Mouse (Mus musculus) gastrocnemius, postnatal 4 days (tissue): ENCODE measurements around the gene Ppp1r13l. TPM values are rescaled to one million over a fixed set of nuclear protein-coding genes. Genes with fewer than 3 reads are reported as not detected.

Source experiments
- DNase-seq, 2 experiments: peaks; one replicate each; pipeline ENCODE4 v3.0.0; 2021 to 2022; ENCODE audit warnings: low spot score in 2 of 2, mixed read lengths in 2 of 2
- microRNA-seq: library from miRNA; unstranded; fragments of <30 nt; microRNA quantifications from one replicate; pipeline ENCODE4 v1.2.0, GENCODE M21; 2021
- total RNA-seq, 2 experiments: library from RNA; stranded (reverse); gene quantifications; 2 replicates each; pipeline ENCODE4 v1.2.3; 2021

Gene Ppp1r13l
- total RNA-seq, 2 experiments from 2014 or later, result 4.6 to 6.6 TPM

DNA sequence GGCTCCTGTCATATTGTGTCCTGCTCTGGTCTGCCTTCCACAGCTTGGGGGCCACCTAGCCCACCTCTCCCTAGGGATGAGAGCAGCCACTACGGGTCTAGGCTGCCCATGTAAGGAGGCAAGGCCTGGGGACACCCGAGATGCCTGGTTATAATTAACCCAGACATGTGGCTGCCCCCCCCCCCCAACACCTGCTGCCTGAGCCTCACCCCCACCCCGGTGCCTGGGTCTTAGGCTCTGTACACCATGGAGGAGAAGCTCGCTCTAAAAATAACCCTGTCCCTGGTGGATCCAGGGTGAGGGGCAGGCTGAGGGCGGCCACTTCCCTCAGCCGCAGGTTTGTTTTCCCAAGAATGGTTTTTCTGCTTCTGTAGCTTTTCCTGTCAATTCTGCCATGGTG, 50.2 kb downstream of the Ppp1r13l start:
- no peak for DNase-seq

DNA sequence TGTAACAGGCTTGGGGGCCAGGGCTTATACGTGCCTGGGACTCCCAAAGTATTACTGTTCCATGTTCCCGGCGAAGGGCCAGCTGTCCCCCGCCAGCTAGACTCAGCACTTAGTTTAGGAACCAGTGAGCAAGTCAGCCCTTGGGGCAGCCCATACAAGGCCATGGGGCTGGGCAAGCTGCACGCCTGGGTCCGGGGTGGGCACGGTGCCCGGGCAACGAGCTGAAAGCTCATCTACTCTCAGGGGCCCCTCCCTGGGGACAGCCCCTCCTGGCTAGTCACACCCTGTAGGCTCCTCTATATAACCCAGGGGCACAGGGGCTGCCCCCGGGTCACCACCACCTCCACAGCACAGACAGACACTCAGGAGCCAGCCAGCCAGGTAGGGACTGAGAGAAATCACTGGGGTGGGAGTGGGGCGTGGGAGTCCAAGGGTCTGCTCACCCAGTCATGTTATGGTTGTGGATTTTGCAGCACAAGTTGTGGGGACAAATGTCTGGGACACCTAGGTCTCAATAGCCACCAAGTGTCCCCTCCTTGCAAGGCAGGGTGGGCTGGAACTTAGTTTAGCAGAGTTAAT, 51.3 kb downstream of the Ppp1r13l start:
- peak in 1 of 2 experiments; percentile 72 for DNase-seq

DNA sequence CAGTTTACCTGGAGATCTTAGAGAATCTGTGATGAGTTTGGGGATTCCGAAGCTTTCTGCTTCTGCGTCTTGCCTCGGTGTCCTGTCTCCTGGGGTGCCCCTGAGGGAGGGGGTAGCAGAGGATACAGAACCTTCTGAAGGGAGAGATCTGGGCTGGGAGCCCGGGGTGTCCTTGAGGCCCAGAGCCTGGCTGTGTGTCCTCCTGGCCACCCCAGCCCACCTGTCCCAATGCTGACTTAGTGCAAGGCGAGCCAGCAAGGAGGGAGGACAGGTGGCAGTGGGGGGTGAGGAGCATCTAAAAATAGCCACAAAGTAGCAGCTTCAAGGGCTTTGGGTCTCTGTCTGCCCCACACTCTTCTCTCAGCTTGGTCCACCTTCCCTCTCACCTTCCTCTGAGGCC, 52.2 kb downstream of the Ppp1r13l start:
- DNase-seq, result no peak

DNA sequence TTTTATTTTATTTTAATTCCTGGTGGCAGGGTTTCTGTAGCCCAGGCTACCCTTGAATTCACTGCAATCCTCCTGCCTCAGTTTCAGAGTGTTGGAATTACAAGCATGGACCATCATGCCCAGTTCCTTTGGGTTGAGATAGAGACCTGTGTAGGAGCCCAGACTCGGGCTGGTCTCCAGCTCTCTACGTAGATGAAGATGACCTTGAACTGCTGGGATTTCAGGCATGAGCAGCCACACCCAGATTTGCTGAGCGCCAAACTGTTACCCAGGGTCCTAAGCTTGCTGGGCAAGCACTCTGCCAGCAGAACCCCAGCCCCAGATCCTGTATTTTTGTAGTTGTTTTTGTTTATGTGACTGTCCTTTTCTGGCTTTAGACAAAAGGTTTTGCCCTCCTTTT, 54.0 kb downstream of the Ppp1r13l start:
- DNase-seq, result no peak

DNA sequence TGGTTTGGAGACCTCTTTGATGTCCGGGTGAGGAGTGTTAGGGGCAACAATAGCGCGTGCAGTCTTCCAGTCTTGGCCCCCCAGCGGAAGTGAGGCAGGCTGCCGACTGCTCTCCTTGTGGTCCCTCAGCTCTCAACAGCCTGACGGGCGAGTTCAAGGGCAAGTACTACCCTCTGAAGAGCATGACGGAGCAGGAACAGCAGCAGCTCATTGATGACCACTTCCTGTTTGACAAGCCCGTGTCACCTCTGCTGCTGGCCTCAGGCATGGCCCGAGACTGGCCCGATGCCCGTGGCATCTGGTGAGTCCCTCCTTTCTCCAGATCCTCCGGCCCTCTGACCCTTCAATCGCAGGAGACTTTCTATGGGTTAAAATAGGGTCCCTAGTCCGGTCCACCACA, 57.0 kb downstream of the Ppp1r13l start:
- DNase-seq, result no peak

DNA sequence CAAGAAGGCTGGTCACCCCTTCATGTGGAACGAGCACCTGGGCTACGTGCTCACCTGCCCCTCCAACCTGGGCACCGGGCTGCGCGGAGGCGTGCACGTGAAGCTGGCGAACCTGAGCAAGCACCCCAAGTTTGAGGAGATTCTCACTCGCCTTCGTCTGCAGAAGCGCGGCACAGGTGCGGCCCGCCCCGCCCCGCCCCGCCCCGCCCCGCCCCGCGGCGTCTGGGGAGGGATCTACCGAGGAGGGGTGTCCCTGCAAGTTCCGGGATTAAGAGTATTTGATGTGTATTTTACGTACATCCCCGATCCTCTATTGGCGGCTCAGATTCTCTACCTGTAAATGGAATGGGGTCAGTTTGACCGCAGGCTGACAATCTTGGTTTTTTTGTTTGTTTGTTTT, 60.6 kb downstream of the Ppp1r13l start:
- no peak for DNase-seq

DNA sequence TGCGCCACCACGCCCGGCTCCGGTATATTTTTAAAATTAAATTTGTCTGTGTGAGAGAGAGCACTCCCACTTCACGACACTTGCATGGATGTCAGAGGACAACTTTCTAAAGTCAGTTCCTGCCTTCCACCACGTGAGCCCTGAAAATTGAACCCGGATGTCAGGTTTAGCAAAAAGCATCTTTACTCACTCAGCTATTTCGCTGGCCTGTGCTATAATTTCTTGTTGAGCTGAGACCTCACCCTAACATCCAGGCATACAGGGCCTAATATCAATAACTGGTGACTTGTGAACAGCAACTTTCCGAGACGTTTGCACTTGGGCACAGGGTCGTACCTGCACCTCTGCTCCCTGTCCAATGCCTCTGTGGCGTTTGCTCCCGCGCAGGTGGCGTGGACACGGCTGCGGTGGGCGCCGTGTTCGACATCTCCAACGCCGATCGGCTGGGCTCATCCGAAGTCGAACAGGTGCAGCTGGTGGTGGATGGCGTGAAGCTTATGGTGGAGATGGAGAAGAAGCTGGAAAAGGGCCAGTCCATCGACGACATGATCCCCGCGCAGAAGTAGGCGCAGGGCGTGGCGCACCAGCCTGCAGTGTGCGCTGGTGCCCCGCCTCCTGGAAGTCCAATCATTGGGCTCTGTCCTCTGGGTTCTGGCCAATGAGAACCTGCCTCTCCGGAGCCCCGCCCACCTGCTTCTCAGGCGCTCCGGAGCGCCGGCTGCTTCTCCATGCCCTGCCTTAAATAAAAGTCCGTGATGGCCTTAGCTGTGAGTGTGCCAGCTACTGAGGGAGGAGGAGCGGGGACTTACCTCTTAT, 61.5 kb downstream of the Ppp1r13l start:
- DNase-seq, result peak in 1 of 2 experiments; percentile 77

DNA sequence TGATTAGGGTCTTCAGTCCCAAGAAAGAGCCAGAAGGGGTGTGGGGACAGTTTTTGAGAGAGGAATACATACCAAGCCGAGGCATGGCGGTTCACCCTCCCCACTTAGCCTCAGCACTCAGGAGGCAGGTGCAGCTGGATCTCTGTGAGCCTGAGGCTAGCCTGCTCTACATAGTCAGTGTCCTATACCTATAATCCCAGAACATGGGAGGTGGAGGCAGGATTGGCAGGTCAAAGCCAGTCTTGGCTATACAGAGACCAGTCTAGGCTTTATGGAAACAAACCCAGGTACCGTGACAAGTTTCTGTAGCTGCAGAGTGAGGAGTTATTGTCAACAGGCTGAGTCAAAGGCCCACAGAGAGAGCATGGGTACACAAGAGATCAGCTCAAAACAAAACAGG, 63.5 kb downstream of the Ppp1r13l start:
- DNase-seq, result no peak

DNA sequence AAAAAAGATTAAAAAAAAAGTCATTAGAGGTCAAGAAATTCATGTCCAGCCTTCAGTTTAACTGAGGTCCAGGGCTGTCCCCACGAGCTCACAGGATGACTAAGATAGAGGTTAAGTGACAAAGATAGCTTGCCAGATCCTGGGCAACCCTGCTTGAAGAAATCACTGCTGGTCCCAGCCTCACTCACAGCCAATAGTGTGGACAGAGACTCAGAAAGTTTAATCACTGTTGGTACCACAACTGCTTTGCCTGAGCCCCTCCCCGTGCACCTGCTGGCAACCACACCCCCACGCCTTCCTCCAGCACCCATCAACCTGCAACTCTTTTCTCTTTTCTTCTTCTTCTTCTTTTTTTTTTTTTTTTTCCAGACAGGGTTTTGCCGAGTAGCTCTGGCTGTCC, 64.5 kb downstream of the Ppp1r13l start:
- DNase-seq, result no peak

DNA sequence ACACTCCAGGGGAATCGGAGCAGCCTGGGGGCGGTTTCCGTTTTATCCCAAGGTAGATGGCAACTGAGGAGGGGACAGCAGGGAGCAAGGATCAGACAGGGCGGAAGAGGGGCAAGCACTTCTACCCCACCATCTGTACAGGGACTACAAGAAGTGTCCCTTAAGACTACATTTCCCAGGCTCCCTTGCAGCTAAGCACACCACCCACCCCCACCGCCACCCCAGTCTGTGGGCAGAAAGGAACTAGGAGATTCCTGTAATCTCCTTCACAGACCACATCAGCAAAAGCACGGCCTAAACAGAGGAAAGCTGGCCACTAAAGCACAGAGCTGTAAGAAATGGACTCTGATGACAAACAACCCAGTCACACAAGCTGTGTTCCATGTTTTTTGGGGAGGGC, 66.8 kb downstream of the Ppp1r13l start:
- no peak for DNase-seq

DNA sequence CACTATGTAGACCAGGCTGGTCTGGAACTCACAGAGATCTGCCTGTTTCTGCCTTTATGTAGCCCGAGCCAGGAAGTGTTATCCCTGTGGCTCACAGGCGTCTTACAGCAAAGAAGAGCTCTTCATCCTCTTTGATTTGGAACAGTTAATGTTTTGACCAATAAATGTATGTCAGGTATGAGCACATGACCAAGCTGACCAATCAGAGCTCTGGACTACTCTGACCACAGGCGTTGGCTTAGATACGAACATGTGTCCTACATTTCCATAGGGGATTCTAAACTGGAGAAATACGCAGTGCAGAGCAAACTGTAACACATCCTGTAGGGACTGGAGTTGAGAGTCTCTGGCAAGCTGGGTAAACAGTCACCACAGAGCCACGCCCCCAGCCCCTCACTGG, 67.3 kb downstream of the Ppp1r13l start:
- no peak for DNase-seq

Small RNA genes lying within 50 kb of the gene (microRNA-seq; reads per million reads assigned to microRNA genes)
- not detected for gene Mir343

Other genes with a start within 250 kb of the Ppp1r13l start
- gene Gm4969, start 241.4 kb upstream of the Ppp1r13l start, total RNA-seq, result under 1 TPM; 0.34 to 0.62 TPM
- gene Fbxo46, start 239.9 kb upstream of the Ppp1r13l start, total RNA-seq, result 1 to 10 TPM; 8.0 to 8.4 TPM
- gene Qpctl, start 210.5 kb upstream of the Ppp1r13l start, total RNA-seq, result 1 to 10 TPM; 7.7 to 8.8 TPM
- 100 to 1,000 TPM in 1 of 2 experiments, 10 to 100 TPM in 1; 85.4 to 103 TPM for gene Snrpd2, start 210.0 kb upstream of the Ppp1r13l start, total RNA-seq
- gene Gipr, start 193.6 kb upstream of the Ppp1r13l start, total RNA-seq, result under 1 TPM; 0.13 to 0.15 TPM
- gene Eml2, start 183.3 kb upstream of the Ppp1r13l start, total RNA-seq, result 10 to 100 TPM; 17.0 to 18.1 TPM
- 1 to 10 TPM; 2.2 to 2.7 TPM for gene Gpr4, start 147.2 kb upstream of the Ppp1r13l start, total RNA-seq
- gene Opa3, start 131.4 kb upstream of the Ppp1r13l start, total RNA-seq, result 10 to 100 TPM; 30.7 to 31.3 TPM
- gene Vasp, start 87.9 kb upstream of the Ppp1r13l start, total RNA-seq, result 10 to 100 TPM; 65.3 to 71.9 TPM
- gene Ppm1n, start 79.7 kb upstream of the Ppp1r13l start, total RNA-seq, result not detected
- gene Rtn2, start 77.1 kb upstream of the Ppp1r13l start, total RNA-seq, result 100 to 1,000 TPM; 473 to 501 TPM
- 1 to 10 TPM; 2.5 to 3.8 TPM for gene Fosb, start 49.7 kb upstream of the Ppp1r13l start, total RNA-seq
- gene Ercc1, start 15.0 kb upstream of the Ppp1r13l start, total RNA-seq, result 10 to 100 TPM; 33.1 to 34.5 TPM
- 10 to 100 TPM in 1 of 2 experiments, 1 to 10 TPM in 1; 9.7 to 10.8 TPM for gene Cd3eap, start 266 bp upstream of the Ppp1r13l start, total RNA-seq
- gene Ercc2, start 22.3 kb downstream of the Ppp1r13l start, total RNA-seq, result 10 to 100 TPM; 18.6 to 21.0 TPM
- under 1 TPM in 1 of 2 experiments, not detected in 1; 0.16 TPM for gene Klc3, start 44.4 kb downstream of the Ppp1r13l start, total RNA-seq
- gene Ckm, start 45.0 kb downstream of the Ppp1r13l start, total RNA-seq, result over 10,000 TPM; 12,501 to 12,915 TPM
- gene Mark4, start 99.1 kb downstream of the Ppp1r13l start, total RNA-seq, result 10 to 100 TPM; 18.9 to 20.5 TPM
- gene Exoc3l2, start 103.6 kb downstream of the Ppp1r13l start, total RNA-seq, result under 1 TPM; 0.65 to 0.83 TPM
- gene Bloc1s3, start 148.6 kb downstream of the Ppp1r13l start, total RNA-seq, result 1 to 10 TPM; 1.9 to 2.3 TPM
- 10 to 100 TPM; 27.3 to 30.6 TPM for gene Trappc6a, start 148.6 kb downstream of the Ppp1r13l start, total RNA-seq
- under 1 TPM; 0.10 to 0.12 TPM for gene Nkpd1, start 158.1 kb downstream of the Ppp1r13l start, total RNA-seq
- 10 to 100 TPM; 44.7 to 46.6 TPM for gene Ppp1r37, start 203.3 kb downstream of the Ppp1r13l start, total RNA-seq
- gene Zfp296, start 217.5 kb downstream of the Ppp1r13l start, total RNA-seq, result under 1 TPM in 1 of 2 experiments, not detected in 1; 0.17 TPM
- 10 to 100 TPM; 52.3 to 56.4 TPM for gene Gemin7, start 217.8 kb downstream of the Ppp1r13l start, total RNA-seq
- gene Clasrp, start 244.7 kb downstream of the Ppp1r13l start, total RNA-seq, result 10 to 100 TPM; 29.9 to 32.8 TPM